Mouse (Mus musculus): ENCODE measurements at regions not wholly inside any gene's neighbourhood (a gene's known extent, or its start where the extent isn't known, plus 50 kb on each side); places are given as distances from the start of the nearest gene placed in this dataset.

- TF ChIP-seq CTCF (IDR thresholded peaks at IDR 0.05; ENCODE audit: borderline replicate concordance, extremely low read depth, insufficient read depth, insufficient read length) (no peak), POLR2A (IDR thresholded peaks at IDR 0.05; ENCODE audit: borderline replicate concordance, extremely low read depth, insufficient read depth, insufficient read length, poor library complexity, severe bottlenecking) (no peak)
These were observed 112.4 kb upstream of the Mafb start for GRCm38 (mm10) chr2:160479240-160479639.
